Mouse (Mus musculus) limb, embryonic 15.5 days (tissue): ENCODE measurements around the gene Shisa3. TPM values are rescaled to one million over a fixed set of nuclear protein-coding genes. Genes with fewer than 3 reads are reported as not detected.

Source experiments
- ATAC-seq: fragments of 200-750 bp; cut with Nextera tagmentation; 2 replicates; pipeline ENCODE4 v1.8.0; 2017; ENCODE audit warnings: low read depth, moderate TSS enrichment; ENCODE audit not compliant: insufficient number of reproducible peaks, low FRiP score, low TSS enrichment
- H3K27ac ChIP-seq: fragments of 300-500 bp; sonication (generic); 2 replicates; pipeline ENCODE4 v1.5.1; 2015; ENCODE audit warnings: moderate library complexity, mild to moderate bottlenecking, inconsistent platforms
- H3K27me3 ChIP-seq: fragments of 300-500 bp; sonication (generic); 2 replicates; pipeline ENCODE4 v1.6.1; 2015; ENCODE audit warnings: inconsistent platforms
- H3K36me3 ChIP-seq: fragments of 300-500 bp; sonication (generic); 2 replicates; pipeline ENCODE4 v1.6.1; 2015; ENCODE audit warnings: inconsistent platforms
- H3K4me1 ChIP-seq: fragments of 300-500 bp; sonication (generic); 2 replicates; pipeline ENCODE4 v1.6.1; 2015; ENCODE audit warnings: inconsistent platforms
- H3K4me2 ChIP-seq: fragments of 300-500 bp; sonication (generic); 2 replicates; pipeline ENCODE4 v1.6.1; 2015; ENCODE audit warnings: mild to moderate bottlenecking, inconsistent platforms
- H3K4me3 ChIP-seq: fragments of 300-500 bp; sonication (generic); 2 replicates; pipeline ENCODE4 v1.5.1; 2015; ENCODE audit warnings: mild to moderate bottlenecking, inconsistent platforms
- H3K9ac ChIP-seq: fragments of 300-500 bp; sonication (generic); 2 replicates; pipeline ENCODE4 v1.6.1; 2015; ENCODE audit warnings: inconsistent platforms
- H3K9me3 ChIP-seq: fragments of 300-500 bp; sonication (generic); 2 replicates; pipeline ENCODE4 v1.6.1; 2016; ENCODE audit warnings: inconsistent platforms
- WGBS: fragments of 180-500 bp; shearing (Covaris S2); methylation state at CpG from one replicate; pipeline ENCODE4 v1.1.7; 2015; 5-methylcytosine and 5-hydroxymethylcytosine counted together
- polyA plus RNA-seq: library from polyadenylated mRNA; unstranded; fragments of >200 nt; fragmentation: Nextera tagmentation; extraction: Ambion mirVana; gene quantifications from 2 replicates; pipeline ENCODE4 v1.2.1, GENCODE M21; 2015

The Shisa3 gene
- polyA plus RNA-seq, 1 experiment from 2014 or later = 2.8 TPM

DNA sequence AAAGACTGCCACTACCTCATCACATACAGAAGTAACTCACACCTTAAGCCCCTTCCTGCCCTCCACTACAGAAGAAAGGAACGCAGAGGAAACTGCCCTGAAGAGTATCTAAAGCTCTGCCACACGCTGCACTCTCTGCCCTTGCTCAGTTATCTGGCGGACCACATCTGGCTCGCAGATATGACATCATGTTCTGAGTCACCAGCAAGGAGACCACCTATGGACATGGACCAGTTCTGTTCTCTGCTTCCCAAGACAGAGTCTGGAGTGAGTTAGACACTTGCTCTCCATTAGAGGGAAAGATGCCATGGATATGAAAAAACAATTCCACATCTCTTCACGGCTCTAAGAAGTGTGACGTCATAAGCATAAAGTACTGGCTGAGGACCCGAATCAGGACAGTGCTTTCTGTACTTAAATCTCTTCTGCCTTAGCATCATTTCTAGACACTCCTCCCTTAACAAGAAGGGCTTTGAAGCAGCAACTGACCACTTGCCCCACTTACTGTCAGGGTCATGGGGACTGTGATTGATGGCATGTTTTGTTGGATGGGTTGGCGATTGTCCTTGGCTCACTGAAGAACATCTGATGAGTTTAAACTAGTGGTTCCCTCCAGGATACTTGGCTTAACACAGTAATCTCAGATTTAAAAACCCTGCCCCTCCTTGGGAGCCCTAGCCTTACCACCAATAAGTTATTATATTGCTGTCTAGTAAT lies 33.1 kb downstream of the Shisa3 start:
- Histone ChIP-seq H3K4me3 (no peak overlapping the region), H3K4me1 (peaks cover 16% of the 10 kb centered on the region), H3K9me3 (no peaks in the 10 kb centered on the region), H3K4me2 (no peak overlapping the region), H3K9ac (no peak overlapping the region), H3K36me3 (no peaks in the 10 kb centered on the region), H3K27me3 (peaks cover 43% of the 10 kb centered on the region), H3K27ac (no peak overlapping the region)
- 21% methylated on average over 8 of the region's 8 CpGs for WGBS
- ATAC-seq = no peak

DNA sequence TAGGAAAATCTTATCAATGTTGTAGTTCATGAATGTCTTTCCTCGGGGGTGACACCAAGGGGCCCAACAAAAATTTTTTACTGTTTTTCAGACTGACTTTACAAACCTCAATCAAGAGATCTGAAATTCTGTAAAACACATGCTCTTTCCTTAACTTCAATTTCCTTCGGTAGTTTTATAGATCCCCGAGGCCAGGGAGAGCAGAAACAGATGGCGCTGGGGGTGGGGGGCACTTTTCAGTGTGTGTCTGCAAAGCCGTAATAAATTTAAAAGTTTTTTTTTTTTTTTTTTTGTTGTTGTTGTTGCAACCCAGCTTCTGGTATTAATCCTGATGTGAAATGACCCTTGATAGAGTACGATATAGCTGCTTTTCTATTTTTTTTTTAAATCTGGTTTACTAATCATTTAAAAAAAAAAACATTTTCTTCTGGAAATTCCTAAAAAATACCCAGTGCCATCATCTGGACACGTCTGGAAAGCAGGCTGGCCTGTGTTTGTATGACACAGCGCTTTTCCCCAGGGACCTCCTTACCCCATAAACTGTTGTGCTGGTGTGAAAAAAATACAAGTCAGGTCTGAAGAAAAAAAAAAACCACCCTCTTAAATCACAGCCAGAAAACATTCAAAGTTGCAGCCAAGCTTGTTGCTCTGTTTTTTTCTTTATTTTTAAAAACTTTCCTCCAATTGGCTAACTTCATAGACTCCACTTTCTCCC lies 33.9 kb downstream of the Shisa3 start:
- no peaks in the 10 kb centered on the region for H3K9me3 ChIP-seq
- ATAC-seq = no peak
- H3K4me3 ChIP-seq = no peak overlapping the region
- H3K27me3 ChIP-seq = peaks cover 41% of the 10 kb centered on the region
- 11% methylated on average over 8 of the region's 8 CpGs for WGBS
- peaks cover 24% of the 10 kb centered on the region for H3K4me1 ChIP-seq
- no peak overlapping the region for H3K27ac ChIP-seq
- H3K36me3 ChIP-seq = no peaks in the 10 kb centered on the region
- H3K4me2 ChIP-seq = no peak overlapping the region
- H3K9ac ChIP-seq = no peak overlapping the region

DNA sequence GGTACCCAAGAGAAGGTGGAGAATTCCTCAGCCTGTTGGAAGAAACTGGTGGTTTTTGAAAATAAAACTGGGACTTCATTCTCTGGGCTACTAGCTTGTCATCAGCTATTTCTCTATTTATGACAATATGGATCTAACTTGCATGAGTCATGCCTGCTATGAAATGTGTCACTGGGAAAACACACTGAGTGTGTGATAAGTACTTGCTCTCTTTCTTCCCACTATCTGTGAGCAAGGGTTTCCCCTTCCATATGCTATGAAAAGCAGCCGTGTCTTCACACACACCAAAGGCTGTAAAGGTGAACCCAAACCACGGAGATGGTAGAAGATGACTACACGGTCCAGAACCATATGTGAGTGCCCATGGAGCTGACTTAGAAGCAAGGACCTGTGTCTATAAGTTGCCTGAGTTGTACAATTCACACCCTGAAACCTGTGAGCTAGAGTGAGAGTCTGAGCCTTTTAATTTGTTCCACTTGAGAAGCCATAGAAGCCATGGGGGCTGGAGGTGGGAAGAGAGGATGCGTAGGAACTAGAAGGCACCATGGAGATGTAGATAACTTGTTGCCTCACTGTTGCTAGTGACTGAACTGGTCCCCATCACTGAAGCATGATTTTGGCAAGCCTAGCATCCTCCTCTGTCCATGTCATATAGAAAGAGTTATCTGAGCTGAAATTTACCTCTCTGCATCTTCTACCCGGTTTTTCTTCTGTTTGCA lies 36.0 kb downstream of the Shisa3 start:
- no peak overlapping the region for H3K27ac ChIP-seq
- H3K9ac ChIP-seq = no peak overlapping the region
- H3K4me3 ChIP-seq = no peak overlapping the region
- H3K4me2 ChIP-seq = no peak overlapping the region
- WGBS = 83% methylated on average over 5 of the region's 5 CpGs
- peaks cover 47% of the 10 kb centered on the region for H3K27me3 ChIP-seq
- H3K36me3 ChIP-seq = no peaks in the 10 kb centered on the region
- peaks cover 24% of the 10 kb centered on the region for H3K4me1 ChIP-seq
- no peak for ATAC-seq
- H3K9me3 ChIP-seq = no peaks in the 10 kb centered on the region

DNA sequence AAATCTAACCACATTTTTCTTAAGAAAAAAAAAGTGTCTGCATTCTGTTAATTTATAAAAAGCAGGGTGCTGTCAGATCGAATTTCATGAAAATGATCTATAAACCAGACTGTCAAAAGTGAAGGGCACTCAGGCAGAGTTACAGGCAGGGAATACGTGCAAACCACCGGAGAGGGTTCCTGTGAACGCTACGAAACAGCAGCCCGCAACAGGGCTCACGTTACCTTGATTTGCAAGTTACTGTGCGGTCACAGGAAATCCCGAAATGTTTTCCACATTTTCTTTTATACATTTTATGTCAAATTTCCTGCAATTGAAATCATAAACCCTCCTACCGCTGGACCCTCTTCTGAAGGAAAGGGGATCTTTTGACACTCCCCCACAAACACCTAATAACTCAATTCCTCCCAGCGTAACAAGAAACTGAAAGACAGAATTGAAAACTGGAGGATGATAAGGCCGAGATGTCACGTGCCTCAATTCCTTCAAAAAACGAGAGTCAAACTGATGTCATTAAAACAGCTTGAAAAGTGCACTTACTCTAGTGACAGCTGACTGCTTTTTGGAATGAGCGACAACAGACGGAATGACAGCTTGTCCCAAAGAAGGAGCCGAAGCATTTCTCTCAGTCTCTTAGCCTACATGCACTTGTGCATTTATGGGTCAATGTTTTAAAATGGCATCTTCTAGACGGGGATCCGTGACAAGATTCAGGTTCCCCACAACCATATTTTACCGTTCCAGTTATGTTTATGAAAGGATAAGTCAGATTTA lies 39.3 kb downstream of the Shisa3 start:
- ATAC-seq = no peak
- WGBS = 31% methylated on average over 20 of the region's 20 CpGs
- no peaks in the 10 kb centered on the region for H3K9me3 ChIP-seq
- no peak overlapping the region for H3K4me2 ChIP-seq
- peaks cover 49% of the 10 kb centered on the region for H3K27me3 ChIP-seq
- no peaks in the 10 kb centered on the region for H3K36me3 ChIP-seq
- no peak overlapping the region for H3K4me3 ChIP-seq
- H3K4me1 ChIP-seq = peaks cover 8% of the 10 kb centered on the region
- no peak overlapping the region for H3K27ac ChIP-seq
- H3K9ac ChIP-seq = no peak overlapping the region

DNA sequence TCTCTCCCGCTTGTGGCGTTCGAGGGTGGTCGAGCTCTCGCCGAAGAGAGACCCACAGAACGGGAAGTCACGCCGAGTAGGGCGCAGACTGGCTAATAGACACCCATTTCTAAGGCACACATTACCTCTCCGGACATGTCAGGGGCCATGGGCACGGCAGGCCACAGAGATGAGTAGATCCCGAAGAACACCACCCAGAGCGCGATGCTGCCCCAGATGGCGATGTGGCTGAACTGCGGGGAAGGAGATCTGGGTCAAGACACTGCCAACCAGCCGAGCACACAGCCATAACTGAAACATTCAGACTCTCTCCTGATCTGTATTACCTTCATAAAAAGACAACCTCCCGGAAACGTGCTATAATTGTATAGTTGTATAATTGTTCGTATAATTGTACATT lies 39.9 kb downstream of the Shisa3 start:
- no peak overlapping the region for H3K4me3 ChIP-seq
- H3K9ac ChIP-seq = no peak overlapping the region
- no peaks in the 10 kb centered on the region for H3K9me3 ChIP-seq
- H3K27me3 ChIP-seq = peaks cover 49% of the 10 kb centered on the region
- 75% methylated on average over 21 of the region's 21 CpGs for WGBS
- ATAC-seq = no peak
- H3K36me3 ChIP-seq = no peaks in the 10 kb centered on the region
- no peak overlapping the region for H3K4me2 ChIP-seq
- H3K4me1 ChIP-seq = peaks cover 8% of the 10 kb centered on the region
- no peak overlapping the region for H3K27ac ChIP-seq

DNA sequence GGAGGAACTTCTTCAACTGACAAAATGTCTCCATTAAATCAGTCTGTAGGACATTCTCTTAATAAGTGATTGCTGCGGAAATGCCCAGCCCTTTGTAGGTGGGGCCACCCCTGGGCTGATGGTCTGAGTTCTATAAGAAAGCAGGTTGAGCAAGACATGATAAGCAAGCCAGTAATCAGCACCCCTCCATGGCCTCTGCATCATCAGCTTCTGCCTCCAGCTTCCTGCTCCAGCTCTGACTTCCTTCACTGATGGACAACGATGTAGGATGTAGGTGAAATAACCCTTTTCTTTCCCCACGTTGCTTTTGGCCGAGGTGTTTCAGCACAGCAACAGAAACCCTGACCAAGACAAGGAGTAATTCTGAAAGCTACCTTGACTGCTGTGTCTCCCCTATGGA lies 41.5 kb downstream of the Shisa3 start:
- 86% methylated on average over 4 of the region's 4 CpGs for WGBS
- no peak overlapping the region for H3K27ac ChIP-seq
- no peak overlapping the region for H3K4me2 ChIP-seq
- H3K4me1 ChIP-seq = peaks cover 8% of the 10 kb centered on the region
- no peaks in the 10 kb centered on the region for H3K9me3 ChIP-seq
- H3K27me3 ChIP-seq = peaks cover 38% of the 10 kb centered on the region
- H3K36me3 ChIP-seq = no peaks in the 10 kb centered on the region
- no peak overlapping the region for H3K4me3 ChIP-seq
- ATAC-seq = no peak
- no peak overlapping the region for H3K9ac ChIP-seq

DNA sequence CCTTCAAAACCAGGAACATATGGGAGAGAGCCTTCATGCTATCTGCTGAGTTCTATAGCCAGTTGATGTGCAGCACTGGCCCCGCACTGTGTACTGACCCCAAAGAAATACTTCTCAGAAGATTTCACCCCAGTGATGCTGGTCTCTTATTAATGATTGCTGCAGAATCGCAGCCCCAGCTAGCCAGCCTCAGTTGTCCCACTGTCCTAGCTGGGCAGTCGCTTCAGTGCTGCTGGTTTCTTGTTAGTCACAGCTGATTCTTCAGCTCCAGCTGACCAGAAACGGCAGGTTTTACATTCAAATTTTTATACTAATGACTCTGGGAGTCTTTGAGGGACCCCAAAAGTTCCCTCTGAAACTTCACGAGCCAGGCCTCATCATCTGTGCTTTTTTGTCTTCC lies 42.3 kb downstream of the Shisa3 start:
- 88% methylated on average over 5 of the region's 5 CpGs for WGBS
- peaks cover 8% of the 10 kb centered on the region for H3K4me1 ChIP-seq
- ATAC-seq = no peak
- no peaks in the 10 kb centered on the region for H3K9me3 ChIP-seq
- peaks cover 30% of the 10 kb centered on the region for H3K27me3 ChIP-seq
- no peak overlapping the region for H3K27ac ChIP-seq
- H3K36me3 ChIP-seq = no peaks in the 10 kb centered on the region
- no peak overlapping the region for H3K4me2 ChIP-seq
- H3K4me3 ChIP-seq = no peak overlapping the region
- H3K9ac ChIP-seq = no peak overlapping the region

DNA sequence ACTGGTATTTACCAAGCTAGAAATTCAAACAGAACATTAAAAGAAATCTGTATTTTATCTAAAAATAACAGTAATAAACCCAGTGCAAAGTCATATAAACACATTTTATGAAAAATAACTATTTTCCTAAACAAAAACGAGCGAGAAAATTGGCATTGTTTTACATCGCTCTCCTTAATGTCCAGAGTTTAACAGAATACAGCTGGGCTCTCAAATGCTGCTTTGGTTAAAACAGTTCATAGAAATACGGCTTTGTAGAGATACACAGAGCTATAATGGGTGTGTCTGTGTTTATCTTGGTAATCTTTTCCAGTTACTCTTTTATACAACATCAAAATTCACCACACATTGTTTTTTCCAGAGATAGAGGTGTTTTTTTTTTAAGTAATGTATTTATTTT lies 44.8 kb downstream of the Shisa3 start:
- H3K36me3 ChIP-seq = no peaks in the 10 kb centered on the region
- H3K9me3 ChIP-seq = no peaks in the 10 kb centered on the region
- ATAC-seq = no peak
- H3K9ac ChIP-seq = no peak overlapping the region
- H3K4me2 ChIP-seq = no peak overlapping the region
- no peaks in the 10 kb centered on the region for H3K4me1 ChIP-seq
- no peak overlapping the region for H3K27ac ChIP-seq
- H3K4me3 ChIP-seq = no peak overlapping the region
- 60% methylated on average over 4 of the region's 4 CpGs for WGBS
- peaks cover 22% of the 10 kb centered on the region for H3K27me3 ChIP-seq

DNA sequence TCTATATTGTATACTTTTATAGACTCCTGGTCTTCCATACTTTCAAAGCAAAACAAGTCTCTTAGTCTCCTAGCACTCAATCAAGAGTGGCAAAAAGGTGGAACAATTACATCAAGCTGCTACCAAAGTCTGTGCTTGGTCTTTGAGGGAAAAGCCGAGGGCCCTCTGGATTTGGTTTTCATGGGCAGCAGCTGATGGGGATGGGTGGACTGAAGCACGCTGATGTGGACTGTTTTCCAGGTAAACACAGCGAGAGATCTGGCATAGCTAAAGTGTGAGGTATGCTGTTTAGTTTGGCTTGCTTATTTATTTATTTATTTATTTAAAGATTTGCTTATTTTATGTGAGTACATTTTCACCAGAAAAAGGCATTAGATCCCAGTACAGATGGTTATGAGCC lies 45.9 kb downstream of the Shisa3 start:
- Histone ChIP-seq H3K9ac (no peak overlapping the region), H3K27ac (no peak overlapping the region), H3K27me3 (peaks cover 13% of the 10 kb centered on the region), H3K4me1 (no peaks in the 10 kb centered on the region), H3K4me3 (no peak overlapping the region), H3K9me3 (no peaks in the 10 kb centered on the region), H3K4me2 (no peak overlapping the region), H3K36me3 (no peaks in the 10 kb centered on the region)
- no peak for ATAC-seq
- 80% methylated on average over 3 of the region's 3 CpGs for WGBS

DNA sequence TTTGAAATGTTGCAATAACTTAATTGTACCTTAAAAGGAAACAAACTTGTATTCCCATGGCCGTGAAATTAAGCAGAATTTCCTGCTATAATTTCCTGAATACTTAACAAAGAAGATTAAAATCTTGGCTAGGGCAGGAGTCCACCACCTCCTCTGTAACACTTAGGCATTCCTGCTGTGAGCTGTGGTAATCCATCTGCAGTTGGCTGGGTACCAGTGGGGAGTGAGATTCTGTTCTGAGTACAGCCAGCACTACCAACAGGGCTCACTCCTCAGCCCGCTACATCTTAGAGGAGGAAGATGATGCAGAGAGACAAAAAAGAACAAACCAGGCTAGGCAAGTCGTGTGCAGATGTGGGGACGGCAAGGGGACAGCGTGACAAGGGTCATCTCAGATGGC lies 46.9 kb downstream of the Shisa3 start:
- H3K9me3 ChIP-seq = no peaks in the 10 kb centered on the region
- H3K36me3 ChIP-seq = no peaks in the 10 kb centered on the region
- H3K27ac ChIP-seq = no peak overlapping the region
- H3K4me2 ChIP-seq = no peak overlapping the region
- peaks cover 9% of the 10 kb centered on the region for H3K27me3 ChIP-seq
- ATAC-seq = no peak
- H3K9ac ChIP-seq = no peak overlapping the region
- no peaks in the 10 kb centered on the region for H3K4me1 ChIP-seq
- H3K4me3 ChIP-seq = no peak overlapping the region
- WGBS = 81% methylated on average over 5 of the region's 5 CpGs

DNA sequence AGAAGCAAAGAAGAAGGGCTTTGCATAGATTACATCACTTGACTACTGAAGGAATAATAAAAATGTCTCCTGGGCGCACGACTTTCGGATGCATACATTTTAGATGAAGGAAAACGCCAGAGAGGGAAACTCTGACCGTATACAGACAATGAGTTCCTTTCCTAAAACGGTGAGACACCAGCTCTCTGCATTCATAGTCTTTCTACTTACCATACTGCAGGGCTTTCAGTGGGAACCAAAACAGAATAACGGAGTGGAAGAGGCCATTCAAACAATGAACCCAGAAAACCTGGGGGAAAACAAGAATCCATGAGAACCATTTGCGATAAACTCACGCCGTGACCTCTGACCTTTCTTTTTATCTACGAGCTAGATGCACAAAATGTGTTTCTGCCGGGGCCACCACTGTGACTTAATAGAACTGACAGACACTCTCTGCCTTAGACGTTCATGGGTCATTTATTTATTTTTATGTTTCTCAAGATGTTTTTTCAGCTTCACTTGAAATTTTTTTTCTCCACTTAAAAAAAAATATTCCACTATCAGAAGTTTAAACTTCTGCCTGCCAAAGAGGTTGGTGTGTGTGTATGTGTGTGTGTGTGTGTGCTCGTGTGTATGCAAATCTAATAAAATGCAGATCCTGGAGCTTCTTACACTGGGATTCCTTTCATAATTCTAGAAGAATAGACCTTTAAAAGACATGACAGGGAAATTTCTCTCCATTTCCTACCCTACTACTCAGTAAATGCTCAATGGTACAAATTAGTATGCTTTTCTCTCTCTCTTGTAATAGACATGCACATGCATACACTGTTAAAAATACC lies 48.2 kb downstream of the Shisa3 start:
- Histone ChIP-seq H3K9ac (no peak overlapping the region), H3K27ac (no peak overlapping the region), H3K36me3 (no peaks in the 10 kb centered on the region), H3K9me3 (no peaks in the 10 kb centered on the region), H3K4me2 (no peak overlapping the region), H3K27me3 (no peaks in the 10 kb centered on the region; the same call in 1 of the 2 replicates), H3K4me1 (no peaks in the 10 kb centered on the region), H3K4me3 (no peak overlapping the region)
- WGBS = 68% methylated on average over 14 of the region's 14 CpGs
- ATAC-seq = no peak
